Mouse (Mus musculus): Measurements from ENCODE around the gene Sfxn5. TPM values are rescaled to one million over a fixed set of nuclear protein-coding genes. Genes with fewer than 3 reads are reported as not detected.

The Sfxn5 gene
- polyA plus RNA-seq, 1 experiment from 2014 or later = 1.9 TPM

- H3K36me3 ChIP-seq (replicated peaks) = no peaks in the 10 kb centered on the region
- H3K4me1 ChIP-seq (replicated peaks) = no peaks in the 10 kb centered on the region
- no peak overlapping the region for H3K9ac ChIP-seq
- H3K27ac ChIP-seq (replicated peaks) = no peak overlapping the region
- H3K4me3 ChIP-seq (replicated peaks) = no peak overlapping the region
- H3K27me3 ChIP-seq = no peaks in the 10 kb centered on the region
- H3K9me3 ChIP-seq (replicated peaks) = no peaks in the 10 kb centered on the region
- ATAC-seq (ENCODE audit: insufficient read depth) = no peak
- H3K4me2 ChIP-seq = no peak overlapping the region
- 60% methylated on average over 6 of the region's 6 CpGs for WGBS (ENCODE audit: insufficient replicate concordance)
These were observed 82.4 kb downstream of the Sfxn5 start for GRCm38 (mm10) chr6:85250811-85251241.

- H3K4me3 ChIP-seq (replicated peaks) = no peak overlapping the region
- no peak overlapping the region for H3K27ac ChIP-seq (replicated peaks)
- H3K4me1 ChIP-seq (replicated peaks) = no peaks in the 10 kb centered on the region
- H3K4me2 ChIP-seq = no peak overlapping the region
- 58% methylated on average over 9 of the region's 9 CpGs for WGBS (ENCODE audit: insufficient replicate concordance)
- H3K9me3 ChIP-seq (replicated peaks) = no peaks in the 10 kb centered on the region
- ATAC-seq (ENCODE audit: insufficient read depth) = no peak
- no peaks in the 10 kb centered on the region for H3K27me3 ChIP-seq
- H3K36me3 ChIP-seq (replicated peaks) = no peaks in the 10 kb centered on the region
- no peak overlapping the region for H3K9ac ChIP-seq
These were observed 83.4 kb downstream of the Sfxn5 start for GRCm38 (mm10) chr6:85249821-85250220.

- no peaks in the 10 kb centered on the region for H3K36me3 ChIP-seq (replicated peaks)
- ATAC-seq (ENCODE audit: insufficient read depth) = no peak
- no peak overlapping the region for H3K4me2 ChIP-seq
- H3K9ac ChIP-seq = no peak overlapping the region
- no peaks in the 10 kb centered on the region for H3K9me3 ChIP-seq (replicated peaks)
- no peak overlapping the region for H3K27ac ChIP-seq (replicated peaks)
- no peak overlapping the region for H3K4me3 ChIP-seq (replicated peaks)
- no peaks in the 10 kb centered on the region for H3K4me1 ChIP-seq (replicated peaks)
- 10% methylated on average over 4 of the region's 4 CpGs for WGBS (ENCODE audit: insufficient replicate concordance)
- H3K27me3 ChIP-seq = no peaks in the 10 kb centered on the region
These were observed 94.2 kb downstream of the Sfxn5 start for GRCm38 (mm10) chr6:85239044-85239489.

- no peaks in the 10 kb centered on the region for H3K9me3 ChIP-seq (replicated peaks)
- no peak overlapping the region for H3K4me3 ChIP-seq (replicated peaks)
- no peak overlapping the region for H3K9ac ChIP-seq
- no peak for ATAC-seq (ENCODE audit: insufficient read depth)
- no peaks in the 10 kb centered on the region for H3K36me3 ChIP-seq (replicated peaks)
- 64% methylated on average over 10 of the region's 10 CpGs for WGBS (ENCODE audit: insufficient replicate concordance)
- no peaks in the 10 kb centered on the region for H3K4me1 ChIP-seq (replicated peaks)
- no peaks in the 10 kb centered on the region for H3K27me3 ChIP-seq
- no peak overlapping the region for H3K27ac ChIP-seq (replicated peaks)
- H3K4me2 ChIP-seq = no peak overlapping the region
These were observed 95.5 kb downstream of the Sfxn5 start for GRCm38 (mm10) chr6:85237595-85238337.

- H3K27me3 ChIP-seq = no peaks in the 10 kb centered on the region
- WGBS (ENCODE audit: insufficient replicate concordance) = 33% methylated on average over 5 of the region's 5 CpGs
- H3K9me3 ChIP-seq (replicated peaks) = no peaks in the 10 kb centered on the region
- no peak overlapping the region for H3K27ac ChIP-seq (replicated peaks)
- H3K4me3 ChIP-seq (replicated peaks) = no peak overlapping the region
- H3K4me1 ChIP-seq (replicated peaks) = no peaks in the 10 kb centered on the region
- no peak overlapping the region for H3K9ac ChIP-seq
- H3K36me3 ChIP-seq (replicated peaks) = no peaks in the 10 kb centered on the region
- H3K4me2 ChIP-seq = no peak overlapping the region
- no peak for ATAC-seq (ENCODE audit: insufficient read depth)
These were observed 96.2 kb downstream of the Sfxn5 start for GRCm38 (mm10) chr6:85237001-85237400.

DNA sequence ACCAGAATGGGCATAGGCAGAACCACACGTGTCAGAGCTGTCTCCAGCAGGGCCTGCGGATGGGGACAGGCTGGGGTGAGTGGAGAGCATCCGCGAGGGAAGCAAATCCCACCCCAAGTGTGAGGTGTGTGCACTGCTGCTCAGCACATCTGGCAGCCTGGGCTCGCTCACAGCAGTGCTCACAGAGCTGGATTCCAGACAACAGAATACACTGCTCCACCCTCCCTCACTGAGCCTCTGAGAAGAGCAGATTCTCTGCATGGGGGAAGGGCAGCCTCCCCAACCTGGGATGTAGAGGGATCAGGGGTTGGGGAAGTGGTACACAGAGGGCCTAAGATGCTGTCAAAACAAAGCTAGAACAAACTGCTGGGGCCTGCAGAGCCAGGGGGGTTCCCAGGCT lies 98.4 kb downstream of the Sfxn5 start:
- ATAC-seq (ENCODE audit: insufficient read depth) = no peak
- no peaks in the 10 kb centered on the region for H3K4me1 ChIP-seq (replicated peaks)
- H3K9me3 ChIP-seq (replicated peaks) = no peaks in the 10 kb centered on the region
- no peak overlapping the region for H3K27ac ChIP-seq (replicated peaks)
- no peak overlapping the region for H3K4me3 ChIP-seq (replicated peaks)
- no peaks in the 10 kb centered on the region for H3K27me3 ChIP-seq
- no peak overlapping the region for H3K9ac ChIP-seq
- no peak overlapping the region for H3K4me2 ChIP-seq
- 63% methylated on average over 5 of the region's 5 CpGs for WGBS (ENCODE audit: insufficient replicate concordance)
- H3K36me3 ChIP-seq (replicated peaks) = no peaks in the 10 kb centered on the region

GRCm38 (mm10) chr6:85232836-85233623 lies 100.2 kb downstream of the Sfxn5 start:
- H3K4me2 ChIP-seq = no peak overlapping the region
- 31% methylated on average over 7 of the region's 7 CpGs for WGBS (ENCODE audit: insufficient replicate concordance)
- H3K9ac ChIP-seq = no peak overlapping the region
- no peaks in the 10 kb centered on the region for H3K4me1 ChIP-seq (replicated peaks)
- H3K27me3 ChIP-seq = no peaks in the 10 kb centered on the region
- H3K36me3 ChIP-seq (replicated peaks) = no peaks in the 10 kb centered on the region
- ATAC-seq (ENCODE audit: insufficient read depth) = no peak
- H3K9me3 ChIP-seq (replicated peaks) = no peaks in the 10 kb centered on the region
- no peak overlapping the region for H3K4me3 ChIP-seq (replicated peaks)
- no peak overlapping the region for H3K27ac ChIP-seq (replicated peaks)

DNA sequence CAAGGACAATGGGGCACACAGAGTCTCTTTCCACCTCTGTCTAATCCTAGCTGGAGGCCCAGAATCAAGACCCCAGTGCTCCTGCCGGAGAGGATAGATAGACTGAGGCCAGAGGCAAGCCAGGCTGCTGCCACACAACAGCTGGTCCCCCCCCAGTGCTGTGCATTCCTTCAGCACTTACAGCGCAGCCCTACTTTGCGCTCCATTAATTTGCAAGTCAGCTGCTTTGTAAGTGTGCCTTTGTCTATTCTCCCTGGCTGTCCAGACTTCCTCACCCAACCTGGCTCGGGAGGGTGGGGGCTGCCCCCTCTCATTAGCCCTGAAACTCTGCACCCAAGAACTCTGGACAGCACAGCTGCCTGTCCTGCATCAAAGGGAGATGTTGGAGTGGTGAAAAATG lies 101.2 kb downstream of the Sfxn5 start:
- Histone ChIP-seq H3K27ac (replicated peaks) (no peak overlapping the region), H3K27me3 (no peaks in the 10 kb centered on the region), H3K4me1 (replicated peaks) (no peaks in the 10 kb centered on the region), H3K4me2 (no peak overlapping the region), H3K9me3 (replicated peaks) (no peaks in the 10 kb centered on the region), H3K4me3 (replicated peaks) (no peak overlapping the region), H3K36me3 (replicated peaks) (no peaks in the 10 kb centered on the region), H3K9ac (no peak overlapping the region)
- no peak for ATAC-seq (ENCODE audit: insufficient read depth)
- 55% methylated on average over 4 of the region's 4 CpGs for WGBS (ENCODE audit: insufficient replicate concordance)

DNA sequence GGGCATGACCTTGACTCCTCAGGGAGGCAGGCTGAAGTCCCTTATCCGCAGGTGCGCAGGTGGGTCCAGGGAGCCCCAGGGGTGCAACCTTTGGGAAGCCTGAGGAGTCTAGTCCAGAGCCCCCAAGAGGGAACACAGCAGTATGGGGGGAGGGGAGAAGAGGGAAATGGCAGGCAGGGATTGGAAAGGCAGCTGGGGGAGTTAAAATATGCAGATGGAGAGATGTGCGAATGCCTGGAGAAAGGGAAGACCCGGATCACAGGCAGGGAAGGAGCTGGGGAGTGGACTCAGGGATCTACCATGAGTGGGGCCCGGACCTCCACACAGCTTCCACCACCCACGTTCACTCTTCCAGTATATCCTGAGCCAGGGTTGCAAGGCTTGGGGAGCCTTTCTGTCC lies 101.8 kb downstream of the Sfxn5 start:
- WGBS (ENCODE audit: insufficient replicate concordance) = 30% methylated on average over 6 of the region's 6 CpGs
- H3K9ac ChIP-seq = no peak overlapping the region
- no peak overlapping the region for H3K27ac ChIP-seq (replicated peaks)
- no peak overlapping the region for H3K4me2 ChIP-seq
- H3K4me1 ChIP-seq (replicated peaks) = no peaks in the 10 kb centered on the region
- no peaks in the 10 kb centered on the region for H3K27me3 ChIP-seq
- no peaks in the 10 kb centered on the region for H3K9me3 ChIP-seq (replicated peaks)
- H3K36me3 ChIP-seq (replicated peaks) = no peaks in the 10 kb centered on the region
- H3K4me3 ChIP-seq (replicated peaks) = no peak overlapping the region
- ATAC-seq (ENCODE audit: insufficient read depth) = no peak

DNA sequence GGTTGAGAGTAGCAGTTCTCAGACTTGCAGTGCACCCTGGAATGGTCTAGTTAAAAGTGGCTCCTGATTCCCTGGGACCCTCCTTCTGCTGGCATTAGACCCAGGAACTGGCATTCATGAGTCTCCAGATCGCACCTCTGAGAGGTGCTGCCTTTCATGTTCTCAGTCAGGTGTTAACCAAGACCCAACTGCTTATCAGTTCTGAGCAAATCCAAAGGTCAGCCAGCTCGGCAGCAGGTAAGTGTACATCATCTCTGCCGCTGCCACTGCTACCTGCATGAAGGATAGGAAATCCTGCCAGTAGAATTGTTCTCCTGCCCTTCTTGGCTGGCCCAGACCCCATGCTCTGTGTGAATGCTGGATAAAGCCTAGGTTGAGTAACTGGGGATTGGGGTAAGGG lies 102.5 kb downstream of the Sfxn5 start:
- no peak overlapping the region for H3K27ac ChIP-seq (replicated peaks)
- WGBS (ENCODE audit: insufficient replicate concordance) = 33% methylated on average over 3 of the region's 3 CpGs

GRCm38 (mm10) chr6:85227520-85227919 lies 105.7 kb downstream of the Sfxn5 start:
- Histone ChIP-seq H3K27ac (replicated peaks) (no peak overlapping the region), H3K27me3 (no peaks in the 10 kb centered on the region), H3K36me3 (replicated peaks) (no peaks in the 10 kb centered on the region), H3K9ac (no peak overlapping the region), H3K4me2 (no peak overlapping the region), H3K4me3 (replicated peaks) (no peak overlapping the region), H3K9me3 (replicated peaks) (no peaks in the 10 kb centered on the region), H3K4me1 (replicated peaks) (no peaks in the 10 kb centered on the region)
- ATAC-seq (ENCODE audit: insufficient read depth) = no peak
- 47% methylated on average over 2 of the region's 2 CpGs for WGBS (ENCODE audit: insufficient replicate concordance)

More for the DNA sequence above, 102.5 kb downstream of the Sfxn5 start:
- Histone ChIP-seq H3K9me3 (replicated peaks) (no peaks in the 10 kb centered on the region), H3K27me3 (no peaks in the 10 kb centered on the region), H3K4me2 (no peak overlapping the region), H3K4me1 (replicated peaks) (no peaks in the 10 kb centered on the region), H3K4me3 (replicated peaks) (no peak overlapping the region), H3K36me3 (replicated peaks) (no peaks in the 10 kb centered on the region), H3K9ac (no peak overlapping the region)
- no peak for ATAC-seq (ENCODE audit: insufficient read depth)
